Mouse (Mus musculus): ENCODE data around the gene Pcgf5.

GRCm38 (mm10) chr19:36429354-36429753 is 81.2 kb downstream of the Pcgf5 start:
- TF ChIP-seq CTCF (IDR thresholded peaks at IDR 0.05; ENCODE audit: low read depth) (no peak), EP300 (optimal IDR thresholded peaks at IDR 0.05) (no peak)

All from stomach, postnatal 0 days (tissue).